Mouse (Mus musculus): ENCODE measurements around the gene Lmtk2.
A peak's percentile ranks its signal among the peaks of the same experiment; 100 is the strongest.

Lmtk2 gene

DNA sequence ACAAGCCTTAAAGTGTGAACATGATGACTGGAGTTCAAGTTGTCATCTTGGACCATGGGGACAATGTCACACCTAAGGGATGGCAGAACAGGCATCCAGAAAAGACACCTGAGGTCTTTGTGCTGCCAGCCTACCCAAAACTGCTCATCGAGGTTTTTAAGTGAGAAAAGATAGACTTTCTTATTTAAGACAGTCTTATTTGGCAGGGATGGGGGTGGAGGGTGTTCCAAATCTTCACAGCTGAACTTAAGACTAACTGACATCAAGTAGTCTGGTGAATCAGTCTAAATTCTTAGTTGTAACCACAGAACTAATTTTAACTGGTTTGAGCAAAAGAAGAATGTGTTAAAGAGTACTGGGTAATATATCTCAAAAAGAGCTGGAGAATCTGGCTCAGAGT is 22.7 kb upstream of the Lmtk2 start:
- TF ChIP-seq NANOG (IDR thresholded peaks at IDR 0.05; ENCODE audit: borderline replicate concordance, low read length), result no peak
- no peaks in the 10 kb centered on the region for H3K36me3 ChIP-seq (ENCODE audit: insufficient read depth, low read length)
- peaks cover 8% of the 10 kb centered on the region; the same call in 1 of the 2 replicates for H3K4me1 ChIP-seq (replicated peaks; ENCODE audit: low read depth, low read length)
- peaks cover 7% of the 10 kb centered on the region for H3K9me3 ChIP-seq (ENCODE audit: low read length)
- no peaks in the 10 kb centered on the region for H3K27me3 ChIP-seq (ENCODE audit: insufficient read depth, low read length)
- H3K4me3 ChIP-seq (replicated peaks; ENCODE audit: low read length), result no peak overlapping the region

DNA sequence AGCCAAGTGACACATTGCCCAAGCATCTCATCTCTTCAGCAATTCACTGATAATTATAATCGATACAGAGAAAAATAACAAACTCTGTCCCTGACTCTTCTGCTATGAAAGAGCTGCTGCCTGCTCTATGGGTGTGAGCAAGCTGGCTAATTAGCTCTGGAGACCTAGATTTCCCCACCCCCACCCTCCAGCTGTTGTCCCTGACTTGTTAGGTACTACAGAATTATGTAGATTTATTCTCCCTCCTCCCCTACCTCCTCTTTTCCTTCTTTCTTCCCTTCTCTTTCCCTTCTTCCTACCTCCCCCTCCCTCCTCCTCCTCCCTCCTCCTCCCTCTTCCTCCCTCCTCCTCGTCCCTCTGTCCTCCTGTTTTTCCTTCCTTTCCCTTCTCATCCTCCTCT is 19.4 kb upstream of the Lmtk2 start:
- H3K4me1 ChIP-seq (replicated peaks; ENCODE audit: low read depth, low read length), result peaks cover 33% of the 10 kb centered on the region
- no peak overlapping the region for H3K4me3 ChIP-seq (replicated peaks; ENCODE audit: low read length)
- peaks cover 7% of the 10 kb centered on the region for H3K9me3 ChIP-seq (ENCODE audit: low read length)
- no peaks in the 10 kb centered on the region for H3K36me3 ChIP-seq (ENCODE audit: insufficient read depth, low read length)
- H3K27me3 ChIP-seq (ENCODE audit: insufficient read depth, low read length), result no peaks in the 10 kb centered on the region
- TF ChIP-seq CTCF (conservative IDR thresholded peaks at IDR 0.05; ENCODE audit: low read length) (no peak), POU5F1 (IDR thresholded peaks at IDR 0.05; ENCODE audit: borderline replicate concordance, low read length) (no peak), NANOG (IDR thresholded peaks at IDR 0.05; ENCODE audit: borderline replicate concordance, low read length) (no peak)

DNA sequence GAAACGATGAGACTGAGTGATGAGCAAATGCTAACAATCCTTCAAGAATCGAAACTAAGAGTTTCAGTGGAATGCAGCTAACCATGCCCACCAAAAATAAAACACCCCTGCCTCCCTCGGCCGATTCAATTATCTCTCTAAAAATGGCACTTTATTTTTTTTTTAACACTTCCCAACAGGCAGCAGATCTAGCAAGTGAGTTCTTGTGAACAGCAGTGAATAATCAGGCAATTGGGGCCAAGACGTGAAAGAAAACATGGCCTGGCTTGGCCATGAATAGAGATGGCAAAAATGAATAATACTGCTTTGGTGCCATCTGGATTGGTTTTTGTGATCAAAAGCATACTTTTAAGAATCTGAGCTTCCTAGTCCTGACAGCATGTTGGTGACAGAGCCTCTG is 18.2 kb upstream of the Lmtk2 start:
- H3K4me3 ChIP-seq (replicated peaks; ENCODE audit: low read length), result no peak overlapping the region
- peaks cover 45% of the 10 kb centered on the region for H3K4me1 ChIP-seq (replicated peaks; ENCODE audit: low read depth, low read length)
- H3K36me3 ChIP-seq (ENCODE audit: insufficient read depth, low read length), result no peaks in the 10 kb centered on the region
- no peaks in the 10 kb centered on the region for H3K27me3 ChIP-seq (ENCODE audit: insufficient read depth, low read length)
- peaks cover 7% of the 10 kb centered on the region for H3K9me3 ChIP-seq (ENCODE audit: low read length)
- no peak for TF ChIP-seq CTCF (conservative IDR thresholded peaks at IDR 0.05; ENCODE audit: low read length)
- TF ChIP-seq POU5F1 (IDR thresholded peaks at IDR 0.05; ENCODE audit: borderline replicate concordance, low read length), result no peak
- no peak for TF ChIP-seq NANOG (IDR thresholded peaks at IDR 0.05; ENCODE audit: borderline replicate concordance, low read length)

DNA sequence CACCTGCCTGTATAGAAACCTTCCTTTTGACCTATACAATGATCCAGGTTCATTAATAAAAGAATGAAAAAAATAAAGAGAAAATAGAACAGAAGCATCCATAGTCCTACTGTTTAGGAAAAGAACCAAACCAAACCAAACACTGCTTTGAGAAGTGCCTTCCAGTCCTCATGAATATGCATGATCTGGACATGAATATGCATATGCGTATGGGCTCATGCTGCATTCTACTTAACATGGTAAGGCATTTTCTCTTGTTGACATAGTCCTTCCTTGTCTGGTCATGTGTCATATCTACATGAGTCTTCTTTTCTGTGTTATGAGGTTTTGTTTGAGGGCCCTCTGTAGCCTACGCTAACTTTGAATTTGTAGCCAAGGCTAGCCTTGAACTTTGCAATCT is 16.7 kb upstream of the Lmtk2 start:
- H3K36me3 ChIP-seq (ENCODE audit: insufficient read depth, low read length), result no peaks in the 10 kb centered on the region
- TF ChIP-seq POU5F1 (IDR thresholded peaks at IDR 0.05; ENCODE audit: borderline replicate concordance, low read length) (peak; percentile 100), CTCF (conservative IDR thresholded peaks at IDR 0.05; ENCODE audit: low read length) (no peak)
- H3K27me3 ChIP-seq (ENCODE audit: insufficient read depth, low read length), result no peaks in the 10 kb centered on the region
- peaks cover 49% of the 10 kb centered on the region for H3K4me1 ChIP-seq (replicated peaks; ENCODE audit: low read depth, low read length)
- no peaks in the 10 kb centered on the region for H3K9me3 ChIP-seq (ENCODE audit: low read length)
- H3K4me3 ChIP-seq (replicated peaks; ENCODE audit: low read length), result no peak overlapping the region

DNA sequence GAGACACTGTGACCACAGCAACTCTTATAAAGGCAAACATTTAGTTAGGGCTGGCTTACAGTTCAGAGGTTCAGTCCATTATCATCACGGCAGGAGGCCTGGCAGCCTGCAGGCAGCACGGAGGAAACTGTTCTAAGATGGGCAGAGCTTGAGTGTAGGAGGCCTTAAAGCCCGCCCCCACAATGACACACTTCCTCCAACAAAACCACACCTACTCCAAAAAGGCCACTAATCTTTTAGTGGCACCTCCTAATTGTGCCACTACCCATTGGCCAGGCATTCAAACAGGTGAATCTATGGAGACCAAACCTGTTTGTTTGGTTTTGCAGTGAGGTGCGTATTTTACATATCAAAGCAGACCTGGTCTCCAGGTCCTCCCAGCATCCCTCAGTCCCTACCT is 16.0 kb upstream of the Lmtk2 start:
- Histone ChIP-seq H3K9me3 (ENCODE audit: low read length) (no peaks in the 10 kb centered on the region), H3K27me3 (ENCODE audit: insufficient read depth, low read length) (no peaks in the 10 kb centered on the region), H3K36me3 (ENCODE audit: insufficient read depth, low read length) (no peaks in the 10 kb centered on the region), H3K4me1 (replicated peaks; ENCODE audit: low read depth, low read length) (peaks cover 49% of the 10 kb centered on the region), H3K4me3 (replicated peaks; ENCODE audit: low read length) (peak overlapping the region; percentile 27; the same call in 1 of the 2 replicates)
- TF ChIP-seq POU5F1 (IDR thresholded peaks at IDR 0.05; ENCODE audit: borderline replicate concordance, low read length) (no peak), NANOG (IDR thresholded peaks at IDR 0.05; ENCODE audit: borderline replicate concordance, low read length) (no peak), CTCF (conservative IDR thresholded peaks at IDR 0.05; ENCODE audit: low read length) (no peak)

DNA sequence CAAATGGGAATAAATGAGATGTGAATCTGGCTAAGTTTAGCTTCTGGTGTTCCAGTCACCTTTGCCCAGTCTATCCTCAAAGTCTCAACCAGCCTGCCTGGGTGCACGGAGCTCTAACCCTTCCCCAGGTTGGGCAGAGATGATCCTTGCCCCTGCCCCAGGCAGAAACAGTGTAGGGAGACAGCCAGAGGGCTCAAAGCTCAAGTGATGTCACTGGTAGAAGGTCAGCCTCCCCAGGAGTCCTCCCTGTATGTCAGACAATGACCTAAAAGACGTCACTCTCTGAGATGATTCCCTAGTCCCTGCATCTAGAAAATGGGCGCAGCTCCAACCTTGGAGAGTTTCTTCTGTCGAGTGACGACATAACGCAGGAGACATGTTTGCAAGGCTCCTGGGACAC is 14.5 kb upstream of the Lmtk2 start:
- Histone ChIP-seq H3K4me1 (replicated peaks; ENCODE audit: low read depth, low read length) (peaks cover 44% of the 10 kb centered on the region), H3K27me3 (ENCODE audit: insufficient read depth, low read length) (no peaks in the 10 kb centered on the region), H3K9me3 (ENCODE audit: low read length) (no peaks in the 10 kb centered on the region), H3K36me3 (ENCODE audit: insufficient read depth, low read length) (no peaks in the 10 kb centered on the region), H3K4me3 (replicated peaks; ENCODE audit: low read length) (peak overlapping the region; percentile 50; the same call in 1 of the 2 replicates)
- no peak for TF ChIP-seq NANOG (IDR thresholded peaks at IDR 0.05; ENCODE audit: borderline replicate concordance, low read length)
- TF ChIP-seq CTCF (conservative IDR thresholded peaks at IDR 0.05; ENCODE audit: low read length), result no peak
- TF ChIP-seq POU5F1 (IDR thresholded peaks at IDR 0.05; ENCODE audit: borderline replicate concordance, low read length), result no peak

DNA sequence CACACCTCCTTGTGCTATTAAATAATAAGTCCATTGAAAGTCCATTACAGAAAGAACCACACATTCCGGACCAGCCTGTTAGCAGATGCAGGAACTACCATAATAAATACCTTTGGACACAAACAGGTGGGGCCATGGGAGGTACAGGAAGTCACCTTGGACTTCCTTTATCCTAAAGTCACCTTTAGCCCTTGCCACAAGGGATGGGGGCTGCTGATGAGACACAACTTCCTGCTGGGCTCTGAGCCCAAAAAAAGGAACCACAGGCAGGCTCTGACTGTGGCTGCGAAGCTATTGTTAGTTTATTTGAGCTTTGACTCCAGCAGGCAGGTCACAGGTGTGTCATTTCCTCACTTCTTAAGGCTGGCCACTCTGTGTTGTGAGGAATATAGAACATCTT is 13.7 kb upstream of the Lmtk2 start:
- H3K4me1 ChIP-seq (replicated peaks; ENCODE audit: low read depth, low read length), result peaks cover 42% of the 10 kb centered on the region
- peak overlapping the region; percentile 50; the same call in 1 of the 2 replicates for H3K4me3 ChIP-seq (replicated peaks; ENCODE audit: low read length)
- no peaks in the 10 kb centered on the region for H3K27me3 ChIP-seq (ENCODE audit: insufficient read depth, low read length)
- H3K9me3 ChIP-seq (ENCODE audit: low read length), result no peaks in the 10 kb centered on the region
- no peaks in the 10 kb centered on the region for H3K36me3 ChIP-seq (ENCODE audit: insufficient read depth, low read length)
- no peak for TF ChIP-seq CTCF (conservative IDR thresholded peaks at IDR 0.05; ENCODE audit: low read length)
- TF ChIP-seq NANOG (IDR thresholded peaks at IDR 0.05; ENCODE audit: borderline replicate concordance, low read length), result no peak
- TF ChIP-seq POU5F1 (IDR thresholded peaks at IDR 0.05; ENCODE audit: borderline replicate concordance, low read length), result no peak

DNA sequence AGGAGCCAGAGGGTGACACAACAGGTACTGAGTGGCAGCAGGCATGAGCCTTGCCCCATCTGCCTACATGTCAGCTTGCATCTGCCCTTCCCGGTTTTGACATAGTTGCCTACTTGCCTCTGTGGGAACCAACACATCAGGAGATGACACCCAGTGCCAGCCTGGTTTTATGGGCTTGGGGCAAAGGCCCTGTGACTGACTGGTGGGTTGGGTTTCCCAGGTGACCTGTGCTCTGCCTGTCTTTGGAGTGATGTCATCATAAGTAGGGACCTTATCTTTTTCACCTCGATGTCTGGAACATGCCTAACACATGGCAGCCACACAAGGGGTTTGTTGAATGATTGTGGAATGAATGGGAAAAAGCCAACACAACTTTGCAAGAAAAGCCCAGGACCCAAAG is 11.9 kb upstream of the Lmtk2 start:
- Histone ChIP-seq H3K9me3 (ENCODE audit: low read length) (no peaks in the 10 kb centered on the region), H3K36me3 (ENCODE audit: insufficient read depth, low read length) (no peaks in the 10 kb centered on the region), H3K4me1 (replicated peaks; ENCODE audit: low read depth, low read length) (peaks cover 39% of the 10 kb centered on the region), H3K4me3 (replicated peaks; ENCODE audit: low read length) (no peak overlapping the region), H3K27me3 (ENCODE audit: insufficient read depth, low read length) (no peaks in the 10 kb centered on the region)
- TF ChIP-seq NANOG (IDR thresholded peaks at IDR 0.05; ENCODE audit: borderline replicate concordance, low read length) (no peak), POU5F1 (IDR thresholded peaks at IDR 0.05; ENCODE audit: borderline replicate concordance, low read length) (no peak), CTCF (conservative IDR thresholded peaks at IDR 0.05; ENCODE audit: low read length) (no peak)

DNA sequence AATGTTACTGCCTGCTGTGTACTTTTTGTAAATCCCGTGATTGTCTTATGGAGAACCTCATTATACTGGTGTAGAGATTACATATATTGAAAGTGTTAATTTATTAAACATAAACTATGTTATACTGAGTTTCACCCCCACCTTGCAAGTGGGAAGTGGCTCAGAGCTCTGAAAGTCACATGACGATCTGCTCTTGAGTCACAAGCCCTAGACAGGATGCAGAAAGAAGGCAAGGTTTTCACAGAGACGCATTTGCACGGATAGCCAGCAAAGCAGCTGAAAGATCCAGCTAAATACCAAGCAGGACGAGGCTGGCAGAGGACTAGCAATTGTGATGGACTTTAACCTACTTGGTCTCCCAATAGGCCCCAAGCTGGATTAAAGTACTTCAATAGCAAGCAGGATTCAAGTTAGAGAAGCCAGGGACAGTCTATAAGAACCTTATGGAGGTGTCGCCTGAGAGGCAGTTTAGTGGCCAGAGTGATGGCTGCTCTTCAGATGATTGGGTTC is 4.7 kb upstream of the Lmtk2 start:
- Histone ChIP-seq H3K4me1 (replicated peaks; ENCODE audit: low read depth, low read length) (peaks cover 20% of the 10 kb centered on the region), H3K36me3 (ENCODE audit: insufficient read depth, low read length) (no peaks in the 10 kb centered on the region), H3K27me3 (ENCODE audit: insufficient read depth, low read length) (no peaks in the 10 kb centered on the region), H3K4me3 (replicated peaks; ENCODE audit: low read length) (no peak overlapping the region), H3K9me3 (ENCODE audit: low read length) (peaks cover 26% of the 10 kb centered on the region)
- no peak for TF ChIP-seq NANOG (IDR thresholded peaks at IDR 0.05; ENCODE audit: borderline replicate concordance, low read length)
- no peak for TF ChIP-seq POU5F1 (IDR thresholded peaks at IDR 0.05; ENCODE audit: borderline replicate concordance, low read length)
- TF ChIP-seq CTCF (conservative IDR thresholded peaks at IDR 0.05; ENCODE audit: low read length), result no peak
